Mouse (Mus musculus): Measurements from ENCODE around the gene Lgals2. TPM values are rescaled to one million over a fixed set of nuclear protein-coding genes. Genes with fewer than 3 reads are reported as not detected.

Lgals2 gene
- polyA plus RNA-seq, 1 experiment from 2014 or later, result 1.4 TPM

DNA sequence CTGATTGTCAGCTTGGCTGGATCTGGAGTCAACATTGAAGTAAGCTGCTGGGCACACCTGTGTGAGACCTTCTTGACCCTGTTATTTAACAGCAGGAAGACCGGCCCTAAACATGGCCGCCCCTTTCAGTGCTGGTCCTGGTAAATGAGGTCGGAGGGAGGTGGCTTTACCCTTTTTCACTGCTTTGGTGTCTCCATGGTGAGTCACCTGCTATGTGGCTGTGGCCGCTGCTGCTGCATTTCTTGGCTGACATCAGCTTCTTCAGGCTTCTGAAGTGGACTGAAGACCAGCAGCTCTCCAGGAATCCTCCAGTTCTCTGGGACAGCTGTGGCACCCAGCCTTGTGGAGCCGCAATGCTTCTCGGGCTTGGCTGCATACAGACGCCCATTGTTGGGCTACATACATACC, 13.5 kb upstream of the Lgals2 start:
- no peaks in the 10 kb centered on the region for H3K36me3 ChIP-seq (ENCODE audit: control insufficient read depth, insufficient read depth, low read length)
- H3K4me3 ChIP-seq (ENCODE audit: low read depth, low read length), result no peak overlapping the region
- no peaks in the 10 kb centered on the region for H3K4me1 ChIP-seq (ENCODE audit: control insufficient read depth, insufficient read depth, low read length)
- WGBS, result 53% methylated on average over 7 of the region's 7 CpGs
- DNase-seq (ENCODE audit: low spot score) (no peak), ATAC-seq (ENCODE audit: low read depth) (0 out of 2 replicates have a peak, but pooled peaks have one; percentile 31)
- H3K9me3 ChIP-seq (ENCODE audit: control insufficient read depth, low read length), result no peaks in the 10 kb centered on the region
- no peak overlapping the region for H3K9ac ChIP-seq (ENCODE audit: low read depth, low read length)
- no peaks in the 10 kb centered on the region for H3K27me3 ChIP-seq (replicated peaks; ENCODE audit: control insufficient read depth, insufficient read depth, low read length)
- H3K27ac ChIP-seq (replicated peaks; ENCODE audit: low read depth, low read length), result peak overlapping the region; percentile 41; the same call in 1 of the 2 replicates
- no peak overlapping the region for H3K4me2 ChIP-seq (ENCODE audit: low read depth, low read length)

DNA sequence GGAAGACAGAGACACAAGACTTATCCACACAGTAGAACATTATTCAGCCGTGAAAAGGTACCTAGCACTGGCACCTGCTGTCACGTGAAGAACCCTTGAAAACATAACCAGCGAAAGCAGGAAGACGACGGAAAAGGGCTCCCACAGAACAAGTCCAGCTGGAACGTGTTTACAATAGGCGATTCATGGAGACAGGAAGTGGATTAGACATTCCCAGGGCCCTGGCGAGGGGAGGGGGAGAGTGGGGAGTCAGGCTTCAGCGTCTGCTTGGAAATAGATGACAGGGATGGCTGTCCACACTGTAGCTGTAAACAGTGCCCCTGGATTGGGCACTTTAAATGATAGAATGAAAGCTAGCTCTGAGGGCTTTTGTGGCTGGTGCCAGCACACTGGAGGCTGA, 13.1 kb upstream of the Lgals2 start:
- Histone ChIP-seq H3K9me3 (ENCODE audit: control insufficient read depth, low read length) (no peaks in the 10 kb centered on the region), H3K9ac (ENCODE audit: low read depth, low read length) (no peak overlapping the region), H3K27me3 (replicated peaks; ENCODE audit: control insufficient read depth, insufficient read depth, low read length) (no peaks in the 10 kb centered on the region), H3K27ac (replicated peaks; ENCODE audit: low read depth, low read length) (peak overlapping the region; percentile 41; the same call in 1 of the 2 replicates), H3K4me1 (ENCODE audit: control insufficient read depth, insufficient read depth, low read length) (no peaks in the 10 kb centered on the region), H3K4me2 (ENCODE audit: low read depth, low read length) (no peak overlapping the region), H3K4me3 (ENCODE audit: low read depth, low read length) (no peak overlapping the region), H3K36me3 (ENCODE audit: control insufficient read depth, insufficient read depth, low read length) (no peaks in the 10 kb centered on the region)
- 7% methylated on average over 9 of the region's 9 CpGs for WGBS
- DNase-seq (ENCODE audit: low spot score), result peak; percentile 84
- peak; percentile 79 for ATAC-seq (ENCODE audit: low read depth)

DNA sequence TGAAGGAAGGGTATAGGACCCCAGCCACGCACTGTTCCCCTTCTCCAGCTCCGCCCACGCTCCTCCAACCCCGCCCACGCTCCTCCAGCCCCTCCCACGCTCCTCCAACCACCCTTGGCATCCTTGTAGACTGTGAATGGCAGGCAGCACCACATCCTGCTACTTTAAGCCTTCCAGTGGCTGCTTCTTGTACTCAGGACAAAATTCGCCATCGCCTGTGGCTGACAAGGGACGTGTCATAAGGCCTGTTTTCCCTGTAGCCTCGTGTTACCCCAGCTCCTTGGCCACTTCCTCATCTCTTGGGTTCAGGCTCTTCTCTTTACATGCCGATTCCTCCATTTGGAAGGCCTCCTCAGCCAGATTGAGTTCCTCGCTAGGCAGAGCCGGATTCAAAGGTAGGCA, 8.5 kb upstream of the Lgals2 start:
- H3K4me2 ChIP-seq (ENCODE audit: low read depth, low read length), result no peak overlapping the region
- H3K9me3 ChIP-seq (ENCODE audit: control insufficient read depth, low read length), result no peaks in the 10 kb centered on the region
- no peaks in the 10 kb centered on the region for H3K36me3 ChIP-seq (ENCODE audit: control insufficient read depth, insufficient read depth, low read length)
- H3K27ac ChIP-seq (replicated peaks; ENCODE audit: low read depth, low read length), result no peak overlapping the region
- DNase-seq (ENCODE audit: low spot score) (no peak), ATAC-seq (ENCODE audit: low read depth) (peak; percentile 3; the same call in 1 of the 2 replicates)
- no peaks in the 10 kb centered on the region for H3K27me3 ChIP-seq (replicated peaks; ENCODE audit: control insufficient read depth, insufficient read depth, low read length)
- 0 out of 2 replicates have a peak overlapping the region, but pooled peaks have one; percentile 2 for H3K9ac ChIP-seq (ENCODE audit: low read depth, low read length)
- no peaks in the 10 kb centered on the region for H3K4me1 ChIP-seq (ENCODE audit: control insufficient read depth, insufficient read depth, low read length)
- H3K4me3 ChIP-seq (ENCODE audit: low read depth, low read length), result no peak overlapping the region
- WGBS, result 41% methylated on average over 13 of the region's 13 CpGs

DNA sequence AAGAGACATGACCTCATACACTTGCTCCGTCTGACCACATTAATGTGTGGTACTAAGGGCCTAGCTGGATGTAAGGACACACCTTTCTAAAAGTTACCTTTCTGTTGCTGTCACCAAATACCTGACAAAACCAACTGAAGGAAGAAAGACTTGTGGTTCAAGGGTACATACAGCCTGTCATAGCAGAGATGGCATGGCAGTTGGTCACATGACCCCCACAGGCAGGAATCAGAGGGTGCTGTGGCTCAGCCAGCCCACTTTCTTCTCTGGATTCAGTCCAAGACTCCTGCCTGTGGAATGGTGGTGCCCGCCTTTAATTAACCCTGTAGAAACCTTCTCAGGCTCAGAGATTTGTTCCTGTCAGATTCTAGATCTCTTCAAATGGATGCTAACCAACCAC, 7.8 kb upstream of the Lgals2 start:
- no peak for ATAC-seq (ENCODE audit: low read depth)
- H3K27ac ChIP-seq (replicated peaks; ENCODE audit: low read depth, low read length), result no peak overlapping the region

DNA sequence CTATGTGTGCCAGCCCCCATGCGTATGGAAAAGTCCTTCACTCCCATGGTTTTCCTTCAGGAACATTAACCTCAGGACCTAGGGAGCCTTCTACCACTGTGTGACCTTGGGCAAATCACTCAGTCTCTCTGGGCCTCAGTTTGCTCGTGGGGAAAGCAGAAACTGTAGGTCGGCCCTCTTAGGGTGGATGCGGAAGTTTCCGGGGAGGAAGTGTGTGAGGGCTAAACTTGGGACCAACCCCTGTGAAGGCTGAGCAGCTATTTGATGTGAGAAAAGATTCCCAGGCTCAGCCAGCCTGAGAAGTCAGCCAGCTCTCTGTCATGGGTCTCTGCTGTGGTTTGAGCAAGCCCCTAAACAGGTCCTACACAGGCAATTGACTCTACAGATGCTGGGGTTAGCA, 7.0 kb upstream of the Lgals2 start:
- H3K9ac ChIP-seq (ENCODE audit: low read depth, low read length), result no peak overlapping the region
- no peak overlapping the region for H3K4me3 ChIP-seq (ENCODE audit: low read depth, low read length)
- WGBS, result 90% methylated on average over 5 of the region's 5 CpGs
- no peaks in the 10 kb centered on the region for H3K4me1 ChIP-seq (ENCODE audit: control insufficient read depth, insufficient read depth, low read length)
- no peaks in the 10 kb centered on the region for H3K36me3 ChIP-seq (ENCODE audit: control insufficient read depth, insufficient read depth, low read length)
- H3K27me3 ChIP-seq (replicated peaks; ENCODE audit: control insufficient read depth, insufficient read depth, low read length), result no peaks in the 10 kb centered on the region
- DNase-seq (ENCODE audit: low spot score) (no peak), ATAC-seq (ENCODE audit: low read depth) (no peak)
- H3K27ac ChIP-seq (replicated peaks; ENCODE audit: low read depth, low read length), result no peak overlapping the region
- H3K9me3 ChIP-seq (ENCODE audit: control insufficient read depth, low read length), result no peaks in the 10 kb centered on the region
- H3K4me2 ChIP-seq (ENCODE audit: low read depth, low read length), result no peak overlapping the region

More for the DNA sequence above, 7.8 kb upstream of the Lgals2 start:
- Histone ChIP-seq H3K4me3 (ENCODE audit: low read depth, low read length) (no peak overlapping the region), H3K9ac (ENCODE audit: low read depth, low read length) (no peak overlapping the region), H3K9me3 (ENCODE audit: control insufficient read depth, low read length) (no peaks in the 10 kb centered on the region), H3K27me3 (replicated peaks; ENCODE audit: control insufficient read depth, insufficient read depth, low read length) (no peaks in the 10 kb centered on the region), H3K4me2 (ENCODE audit: low read depth, low read length) (no peak overlapping the region), H3K4me1 (ENCODE audit: control insufficient read depth, insufficient read depth, low read length) (no peaks in the 10 kb centered on the region), H3K36me3 (ENCODE audit: control insufficient read depth, insufficient read depth, low read length) (no peaks in the 10 kb centered on the region)
- 73% methylated on average over 2 of the region's 2 CpGs for WGBS
- no peak for DNase-seq (ENCODE audit: low spot score)

DNA sequence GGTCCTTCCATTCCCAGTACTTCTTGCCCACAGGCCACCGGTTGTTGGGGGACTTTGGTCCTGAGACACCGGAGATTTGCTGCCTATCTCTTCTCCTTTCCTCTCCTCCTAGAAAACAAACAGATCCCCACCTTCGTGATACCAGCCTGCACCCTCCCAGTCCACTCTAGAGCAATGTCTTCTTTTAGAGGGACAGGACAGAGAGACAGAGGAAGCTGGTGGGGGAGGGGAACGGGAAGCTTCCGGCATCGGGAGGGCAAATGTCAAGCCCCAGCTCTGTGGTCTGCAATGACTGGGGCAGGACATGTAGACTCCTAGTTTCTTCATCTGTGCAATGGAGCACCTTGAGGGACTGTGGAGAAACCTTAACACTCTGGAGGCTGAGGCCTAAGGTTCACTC, 4.4 kb upstream of the Lgals2 start:
- Histone ChIP-seq H3K27me3 (replicated peaks; ENCODE audit: control insufficient read depth, insufficient read depth, low read length) (no peaks in the 10 kb centered on the region), H3K4me3 (ENCODE audit: low read depth, low read length) (no peak overlapping the region), H3K9me3 (ENCODE audit: control insufficient read depth, low read length) (no peaks in the 10 kb centered on the region), H3K4me2 (ENCODE audit: low read depth, low read length) (no peak overlapping the region), H3K27ac (replicated peaks; ENCODE audit: low read depth, low read length) (no peak overlapping the region), H3K4me1 (ENCODE audit: control insufficient read depth, insufficient read depth, low read length) (no peaks in the 10 kb centered on the region), H3K9ac (ENCODE audit: low read depth, low read length) (no peak overlapping the region), H3K36me3 (ENCODE audit: control insufficient read depth, insufficient read depth, low read length) (no peaks in the 10 kb centered on the region)
- ATAC-seq (ENCODE audit: low read depth), result no peak
- no peak for DNase-seq (ENCODE audit: low spot score)
- 66% methylated on average over 6 of the region's 6 CpGs for WGBS

DNA sequence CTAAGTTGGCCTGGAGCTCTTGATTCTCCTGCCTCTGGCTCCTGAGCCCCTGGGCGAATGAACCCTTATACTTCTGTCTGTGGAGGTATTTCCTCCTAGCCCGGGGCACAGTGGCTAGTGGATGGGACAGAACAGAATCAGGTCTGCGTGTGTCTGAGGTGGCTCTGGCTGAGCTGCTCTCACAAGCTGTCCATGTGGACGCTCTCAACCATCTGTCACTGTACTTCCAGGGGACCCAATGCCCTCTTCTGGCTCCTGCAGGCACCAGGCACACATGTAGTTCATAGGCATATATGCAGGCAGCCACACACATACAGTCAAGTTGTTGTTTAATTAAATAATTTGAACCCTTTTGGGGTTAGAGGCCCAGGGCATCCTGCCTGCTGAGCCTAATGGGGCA, 4.0 kb upstream of the Lgals2 start:
- Histone ChIP-seq H3K9ac (ENCODE audit: low read depth, low read length) (no peak overlapping the region), H3K27me3 (replicated peaks; ENCODE audit: control insufficient read depth, insufficient read depth, low read length) (no peaks in the 10 kb centered on the region)
- 59% methylated on average over 4 of the region's 4 CpGs for WGBS

DNA sequence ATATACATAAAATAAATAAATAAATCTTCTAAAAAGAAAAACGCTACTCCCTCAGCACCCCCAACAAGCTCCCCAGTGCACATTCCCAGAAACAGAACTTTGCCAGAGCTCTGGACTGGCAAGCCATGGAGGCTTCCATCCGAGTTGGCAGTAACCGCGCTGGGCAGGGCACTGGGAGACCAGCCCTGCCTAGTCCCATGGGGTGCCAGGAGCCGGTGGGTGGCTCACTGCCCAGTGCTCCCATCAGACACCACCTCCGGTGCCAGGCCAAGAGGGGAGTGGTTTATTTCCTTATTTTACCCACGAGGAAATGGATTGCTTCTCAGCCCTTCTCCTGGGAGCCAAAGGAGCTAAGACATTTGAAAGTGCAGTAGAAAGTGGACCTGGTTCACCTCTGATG, 1.7 kb upstream of the Lgals2 start:
- Histone ChIP-seq H3K9me3 (ENCODE audit: control insufficient read depth, low read length) (no peaks in the 10 kb centered on the region), H3K27ac (replicated peaks; ENCODE audit: low read depth, low read length) (no peak overlapping the region), H3K27me3 (replicated peaks; ENCODE audit: control insufficient read depth, insufficient read depth, low read length) (no peaks in the 10 kb centered on the region), H3K36me3 (ENCODE audit: control insufficient read depth, insufficient read depth, low read length) (no peaks in the 10 kb centered on the region), H3K4me1 (ENCODE audit: control insufficient read depth, insufficient read depth, low read length) (no peaks in the 10 kb centered on the region), H3K4me3 (ENCODE audit: low read depth, low read length) (no peak overlapping the region), H3K4me2 (ENCODE audit: low read depth, low read length) (no peak overlapping the region), H3K9ac (ENCODE audit: low read depth, low read length) (no peak overlapping the region)
- DNase-seq (ENCODE audit: low spot score) (no peak), ATAC-seq (ENCODE audit: low read depth) (no peak)
- 72% methylated on average over 7 of the region's 7 CpGs for WGBS

More for the DNA sequence above, 4.0 kb upstream of the Lgals2 start:
- H3K4me2 ChIP-seq (ENCODE audit: low read depth, low read length), result no peak overlapping the region
- DNase-seq (ENCODE audit: low spot score) (no peak), ATAC-seq (ENCODE audit: low read depth) (no peak)
- H3K27ac ChIP-seq (replicated peaks; ENCODE audit: low read depth, low read length), result no peak overlapping the region
- no peaks in the 10 kb centered on the region for H3K9me3 ChIP-seq (ENCODE audit: control insufficient read depth, low read length)
- H3K36me3 ChIP-seq (ENCODE audit: control insufficient read depth, insufficient read depth, low read length), result no peaks in the 10 kb centered on the region
- no peaks in the 10 kb centered on the region for H3K4me1 ChIP-seq (ENCODE audit: control insufficient read depth, insufficient read depth, low read length)
- no peak overlapping the region for H3K4me3 ChIP-seq (ENCODE audit: low read depth, low read length)

DNA sequence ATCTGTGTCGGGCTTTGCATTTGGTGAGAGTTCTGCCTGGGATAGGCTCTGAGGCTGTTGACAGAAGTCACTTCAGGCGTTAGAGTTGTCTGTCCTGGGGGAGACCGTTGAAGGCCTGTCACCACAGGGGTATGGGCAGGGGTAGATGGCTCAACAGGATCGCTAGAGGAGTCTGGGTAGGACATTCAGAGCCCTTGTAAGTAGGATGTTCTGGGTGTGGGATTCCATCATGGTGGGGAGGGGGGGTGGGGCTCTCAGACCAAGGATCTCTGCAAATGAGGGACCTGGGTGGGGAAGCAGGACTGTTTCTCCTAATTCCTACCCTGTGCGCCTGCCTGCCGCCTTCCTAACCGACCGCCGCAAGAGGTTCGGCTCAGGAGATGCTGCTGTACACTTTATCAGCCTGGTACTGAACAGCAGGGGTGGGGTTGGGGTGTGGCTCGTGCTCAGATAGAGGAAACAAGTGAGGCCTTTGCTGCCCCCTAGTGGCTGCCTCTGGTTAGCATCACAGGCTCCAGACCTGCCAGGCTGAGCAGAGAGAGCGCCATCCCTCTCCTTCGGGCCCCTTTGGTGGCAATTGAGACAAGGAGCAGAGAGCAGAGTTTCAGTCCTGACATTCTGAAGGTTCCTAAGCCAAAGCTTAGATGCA, 3.7 kb downstream of the Lgals2 start:
- Histone ChIP-seq H3K27ac (replicated peaks; ENCODE audit: low read depth, low read length) (no peak overlapping the region), H3K9me3 (ENCODE audit: control insufficient read depth, low read length) (no peaks in the 10 kb centered on the region), H3K36me3 (ENCODE audit: control insufficient read depth, insufficient read depth, low read length) (peaks cover 22% of the 10 kb centered on the region), H3K4me3 (ENCODE audit: low read depth, low read length) (no peak overlapping the region), H3K4me2 (ENCODE audit: low read depth, low read length) (no peak overlapping the region), H3K27me3 (replicated peaks; ENCODE audit: control insufficient read depth, insufficient read depth, low read length) (no peaks in the 10 kb centered on the region), H3K9ac (ENCODE audit: low read depth, low read length) (no peak overlapping the region), H3K4me1 (ENCODE audit: control insufficient read depth, insufficient read depth, low read length) (no peaks in the 10 kb centered on the region)
- ATAC-seq (ENCODE audit: low read depth) (peak; percentile 90), DNase-seq (ENCODE audit: low spot score) (peak; percentile 93)
- 13% methylated on average over 13 of the region's 13 CpGs for WGBS

All from embryonic facial prominence, embryonic 14.5 days (tissue).